Mouse (Mus musculus) midbrain, embryonic 11.5 days (tissue): ENCODE measurements around the gene Gpr61. TPM values are rescaled to one million over a fixed set of nuclear protein-coding genes. Genes with fewer than 3 reads are reported as not detected.

Experiments used
- ATAC-seq: fragments of 200-750 bp; cut with Nextera tagmentation; 2 replicates; pipeline ENCODE4 v1.8.0; 2017; ENCODE audit warnings: moderate TSS enrichment, moderate library complexity; ENCODE audit not compliant: low FRiP score
- DNase-seq: peaks from one replicate; pipeline ENCODE4 v3.0.0; 2015; ENCODE audit warnings: low spot score; ENCODE audit errors: missing footprints
- H3K27ac ChIP-seq: fragments of 300-500 bp; sonication (generic); 2 replicates; pipeline ENCODE4 v1.5.1; 2014; ENCODE audit warnings: low read depth, low read length
- H3K27me3 ChIP-seq: fragments of 300-500 bp; sonication (generic); 2 replicates; pipeline ENCODE4 v1.6.1; 2014; ENCODE audit warnings: mild to moderate bottlenecking, low read length, moderate library complexity, mixed read lengths; ENCODE audit not compliant: control insufficient read depth, insufficient read depth
- H3K36me3 ChIP-seq: fragments of 300-500 bp; sonication (generic); 2 replicates; pipeline ENCODE4 v1.6.1; 2014; ENCODE audit warnings: mild to moderate bottlenecking, low read length, moderate library complexity, mixed read lengths; ENCODE audit not compliant: control insufficient read depth, insufficient read depth
- H3K4me1 ChIP-seq: fragments of 300-500 bp; sonication (generic); 2 replicates; pipeline ENCODE4 v1.6.1; 2014; ENCODE audit warnings: low read length; ENCODE audit not compliant: control insufficient read depth, insufficient read depth
- H3K4me2 ChIP-seq: fragments of 300-500 bp; sonication (generic); 2 replicates; pipeline ENCODE4 v1.6.1; 2014; ENCODE audit warnings: mild to moderate bottlenecking, moderate library complexity
- H3K4me3 ChIP-seq: fragments of 300-500 bp; sonication (generic); 2 replicates; pipeline ENCODE4 v1.5.1; 2014; ENCODE audit warnings: low read depth, low read length
- H3K9ac ChIP-seq: fragments of 300-500 bp; sonication (generic); 2 replicates; pipeline ENCODE4 v1.6.1; 2014; ENCODE audit warnings: low read length
- H3K9me3 ChIP-seq: fragments of 300-500 bp; sonication (generic); 2 replicates; pipeline ENCODE4 v1.6.1; 2016; ENCODE audit warnings: low read length; ENCODE audit not compliant: control insufficient read depth
- WGBS: fragments of 180-500 bp; shearing (Covaris S2); extraction: QIAGEN DNeasy Blood & Tissue Kit; methylation state at CpG from one replicate; pipeline ENCODE4 v1.1.7; 2014; 5-methylcytosine and 5-hydroxymethylcytosine counted together
- polyA plus RNA-seq: library from polyadenylated mRNA; unstranded; fragments of >200 nt; fragmentation: Nextera tagmentation; extraction: Ambion mirVana; gene quantifications from 2 replicates; pipeline ENCODE4 v1.2.1, GENCODE M21; 2014

Gene Gpr61
- polyA plus RNA-seq, 1 experiment from 2014 or later, result 0.19 TPM

DNA sequence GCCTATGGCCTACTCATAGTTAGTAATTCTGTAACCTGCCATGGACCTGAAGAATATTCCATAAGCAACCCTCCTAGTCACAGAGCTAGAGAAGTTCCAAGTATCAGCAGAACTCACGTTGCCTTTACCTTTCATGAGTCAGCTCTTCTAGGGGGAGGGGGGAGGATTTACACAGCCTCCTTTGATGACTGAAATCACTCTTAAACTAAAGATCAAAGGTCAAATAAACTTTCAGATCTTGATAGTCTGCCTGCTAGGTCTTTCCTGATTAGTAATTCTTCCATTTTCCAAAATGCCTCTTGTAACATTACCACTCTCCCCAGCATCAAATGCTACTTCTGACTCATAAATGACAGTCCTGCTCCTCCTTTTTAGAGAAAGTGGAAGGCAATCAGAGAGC is 30.6 kb downstream of the Gpr61 start:
- Histone ChIP-seq H3K4me2 (no peak overlapping the region), H3K36me3 (0 out of 2 replicates have a peak, but pooled peaks cover 2% of the 10 kb centered on the region)

GRCm38 (mm10) chr3:108123242-108123641 is 31.4 kb downstream of the Gpr61 start:
- Histone ChIP-seq H3K4me2 (no peak overlapping the region), H3K27ac (no peak overlapping the region), H3K9ac (no peak overlapping the region), H3K4me1 (no peaks in the 10 kb centered on the region), H3K27me3 (no peaks in the 10 kb centered on the region), H3K9me3 (no peaks in the 10 kb centered on the region), H3K36me3 (peaks cover 6% of the 10 kb centered on the region; the same call in 1 of the 2 replicates), H3K4me3 (no peak overlapping the region)
- WGBS, result 96% methylated on average over 5 of the region's 5 CpGs
- DNase-seq (peak; percentile 21), ATAC-seq (no peak)

More for the DNA sequence above, 30.6 kb downstream of the Gpr61 start:
- Histone ChIP-seq H3K9ac (no peak overlapping the region), H3K27me3 (no peaks in the 10 kb centered on the region), H3K9me3 (no peaks in the 10 kb centered on the region), H3K4me3 (no peak overlapping the region), H3K27ac (no peak overlapping the region), H3K4me1 (no peaks in the 10 kb centered on the region)
- WGBS, result 52% methylated on average over 1 of the region's 1 CpGs
- no peak for DNase-seq
- ATAC-seq, result no peak

- ATAC-seq, result no peak
- Histone ChIP-seq H3K4me2 (no peak overlapping the region), H3K27ac (no peak overlapping the region), H3K27me3 (no peaks in the 10 kb centered on the region), H3K4me3 (no peak overlapping the region), H3K9me3 (no peaks in the 10 kb centered on the region), H3K9ac (no peak overlapping the region), H3K4me1 (no peaks in the 10 kb centered on the region), H3K36me3 (peaks cover 9% of the 10 kb centered on the region; the same call in 1 of the 2 replicates)
- peak; percentile 28 for DNase-seq
- WGBS, result 88% methylated on average over 3 of the region's 3 CpGs
Measured at GRCm38 (mm10) chr3:108121101-108121500, 33.6 kb downstream of the Gpr61 start.

DNA sequence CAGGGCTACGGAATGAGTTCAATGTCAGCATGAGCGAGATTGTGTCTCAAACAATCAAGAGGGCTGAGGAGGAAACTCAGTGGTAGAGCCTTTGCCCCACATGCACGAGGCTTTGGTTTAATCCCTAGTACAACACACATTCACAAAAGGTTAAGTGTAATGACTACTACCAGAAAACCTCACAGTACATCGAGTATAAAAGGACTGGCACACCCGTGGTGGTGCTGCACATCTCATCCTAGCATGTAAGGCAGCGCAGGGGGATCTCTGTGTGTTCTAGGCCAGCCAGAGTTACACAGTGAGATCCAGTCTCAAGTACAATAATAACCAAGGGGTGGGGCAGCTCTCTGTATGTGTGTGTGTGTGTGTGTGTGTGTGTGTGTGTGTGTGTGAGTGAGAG is 37.2 kb downstream of the Gpr61 start:
- H3K27ac ChIP-seq, result no peak overlapping the region
- ATAC-seq (no peak), DNase-seq (peak; percentile 39)
- H3K4me1 ChIP-seq, result no peaks in the 10 kb centered on the region
- WGBS, result 89% methylated on average over 6 of the region's 6 CpGs
- no peaks in the 10 kb centered on the region for H3K9me3 ChIP-seq
- H3K36me3 ChIP-seq, result peaks cover 12% of the 10 kb centered on the region; the same call in 1 of the 2 replicates
- no peak overlapping the region for H3K9ac ChIP-seq
- H3K4me3 ChIP-seq, result no peak overlapping the region
- H3K4me2 ChIP-seq, result no peak overlapping the region
- H3K27me3 ChIP-seq, result no peaks in the 10 kb centered on the region

- Histone ChIP-seq H3K27ac (no peak overlapping the region), H3K9me3 (no peaks in the 10 kb centered on the region), H3K4me2 (no peak overlapping the region), H3K36me3 (peaks cover 8% of the 10 kb centered on the region; the same call in 1 of the 2 replicates), H3K27me3 (no peaks in the 10 kb centered on the region), H3K4me3 (no peak overlapping the region), H3K9ac (no peak overlapping the region), H3K4me1 (no peaks in the 10 kb centered on the region)
- no peak for ATAC-seq
- no peak for DNase-seq
- WGBS, result 88% methylated on average over 7 of the region's 7 CpGs
Measured at GRCm38 (mm10) chr3:108113591-108114289, 40.9 kb downstream of the Gpr61 start.

GRCm38 (mm10) chr3:108112666-108113065 is 42.0 kb downstream of the Gpr61 start:
- no peaks in the 10 kb centered on the region for H3K9me3 ChIP-seq
- WGBS, result 87% methylated on average over 4 of the region's 4 CpGs
- no peak overlapping the region for H3K9ac ChIP-seq
- H3K36me3 ChIP-seq, result 0 out of 2 replicates have a peak, but pooled peaks cover 8% of the 10 kb centered on the region
- no peaks in the 10 kb centered on the region for H3K4me1 ChIP-seq
- ATAC-seq (no peak), DNase-seq (no peak)
- H3K27ac ChIP-seq, result no peak overlapping the region
- no peaks in the 10 kb centered on the region for H3K27me3 ChIP-seq
- no peak overlapping the region for H3K4me2 ChIP-seq
- H3K4me3 ChIP-seq, result no peak overlapping the region

- no peak for ATAC-seq
- Histone ChIP-seq H3K4me2 (no peak overlapping the region), H3K9me3 (no peaks in the 10 kb centered on the region), H3K36me3 (0 out of 2 replicates have a peak, but pooled peaks cover 7% of the 10 kb centered on the region), H3K4me3 (no peak overlapping the region), H3K4me1 (no peaks in the 10 kb centered on the region), H3K27me3 (no peaks in the 10 kb centered on the region), H3K27ac (no peak overlapping the region), H3K9ac (no peak overlapping the region)
- 92% methylated on average over 7 of the region's 7 CpGs for WGBS
- DNase-seq, result no peak
Measured at GRCm38 (mm10) chr3:108112246-108112645, 42.4 kb downstream of the Gpr61 start.

GRCm38 (mm10) chr3:108111320-108111719 is 43.4 kb downstream of the Gpr61 start:
- no peak overlapping the region for H3K4me2 ChIP-seq
- H3K9ac ChIP-seq, result no peak overlapping the region
- H3K36me3 ChIP-seq, result 0 out of 2 replicates have a peak, but pooled peaks cover 5% of the 10 kb centered on the region
- DNase-seq (no peak), ATAC-seq (no peak)
- H3K9me3 ChIP-seq, result no peaks in the 10 kb centered on the region
- no peak overlapping the region for H3K4me3 ChIP-seq
- H3K27me3 ChIP-seq, result no peaks in the 10 kb centered on the region
- H3K27ac ChIP-seq, result no peak overlapping the region
- H3K4me1 ChIP-seq, result no peaks in the 10 kb centered on the region
- 90% methylated on average over 5 of the region's 5 CpGs for WGBS

- no peak for ATAC-seq
- WGBS, result 90% methylated on average over 3 of the region's 3 CpGs
- no peak for DNase-seq
- Histone ChIP-seq H3K36me3 (0 out of 2 replicates have a peak, but pooled peaks cover 2% of the 10 kb centered on the region), H3K27me3 (no peaks in the 10 kb centered on the region), H3K4me2 (no peak overlapping the region), H3K27ac (no peak overlapping the region), H3K4me3 (no peak overlapping the region), H3K9ac (no peak overlapping the region), H3K9me3 (no peaks in the 10 kb centered on the region), H3K4me1 (no peaks in the 10 kb centered on the region)
Measured at GRCm38 (mm10) chr3:108105281-108105680, 49.4 kb downstream of the Gpr61 start.
